Mouse (Mus musculus): ENCODE results near the gene Tcf23. TPM values are rescaled to one million over a fixed set of nuclear protein-coding genes. Genes with fewer than 3 reads are reported as not detected.

The Tcf23 gene
- polyA plus RNA-seq, 1 experiment, result not detected

- TF ChIP-seq POLR2A (IDR thresholded peaks at IDR 0.05; ENCODE audit: insufficient read depth, low read length), result no peak
- no peak overlapping the region for H3K27ac ChIP-seq (ENCODE audit: insufficient read depth, low read length)
- H3K9me3 ChIP-seq (replicated peaks; ENCODE audit: control insufficient read depth, insufficient read depth, low read length, poor library complexity, severe bottlenecking), result no peaks in the 10 kb centered on the region
- no peaks in the 10 kb centered on the region for H3K4me1 ChIP-seq (ENCODE audit: control insufficient read depth, insufficient read depth, low read length)
- H3K36me3 ChIP-seq (ENCODE audit: control insufficient read depth, insufficient read depth, low read length, poor library complexity, severe bottlenecking), result no peaks in the 10 kb centered on the region
- no peaks in the 10 kb centered on the region for H3K27me3 ChIP-seq (ENCODE audit: control insufficient read depth, insufficient read depth, low read length, poor library complexity, severe bottlenecking)
- H3K9ac ChIP-seq (ENCODE audit: low read depth, poor library complexity, severe bottlenecking), result peak overlapping the region; percentile 87; the same call in 1 of the 2 replicates
- H3K4me3 ChIP-seq (ENCODE audit: low read depth, low read length), result no peak overlapping the region
Measured at GRCm38 (mm10) chr5:30944344-30944743, 24.1 kb upstream of the Tcf23 start.

GRCm38 (mm10) chr5:30944956-30945781 lies 23.3 kb upstream of the Tcf23 start, which contains the start of gene Cgref1:
Cgref1 (minus strand) TSS chr5:30945591.
- no peaks in the 10 kb centered on the region for H3K4me1 ChIP-seq (ENCODE audit: control insufficient read depth, insufficient read depth, low read length)
- TF ChIP-seq POLR2A (IDR thresholded peaks at IDR 0.05; ENCODE audit: insufficient read depth, low read length) (peak; percentile 14), EP300 (IDR thresholded peaks at IDR 0.05; ENCODE audit: insufficient read depth, low read depth, low read length) (no peak), CTCF (IDR thresholded peaks at IDR 0.05; ENCODE audit: low read depth, low read length) (peak; percentile 75)
- H3K36me3 ChIP-seq (ENCODE audit: control insufficient read depth, insufficient read depth, low read length, poor library complexity, severe bottlenecking), result no peaks in the 10 kb centered on the region
- H3K4me3 ChIP-seq (ENCODE audit: low read depth, low read length), result peak within 1 kb of the TSS; percentile 60
- no peak within 1 kb of the TSS for H3K27ac ChIP-seq (ENCODE audit: insufficient read depth, low read length)
- no peaks in the 10 kb centered on the region for H3K27me3 ChIP-seq (ENCODE audit: control insufficient read depth, insufficient read depth, low read length, poor library complexity, severe bottlenecking)
- no peaks in the 10 kb centered on the region for H3K9me3 ChIP-seq (replicated peaks; ENCODE audit: control insufficient read depth, insufficient read depth, low read length, poor library complexity, severe bottlenecking)
- peak within 1 kb of the TSS; percentile 87 for H3K9ac ChIP-seq (ENCODE audit: low read depth, poor library complexity, severe bottlenecking)

- no peaks in the 10 kb centered on the region; the same call in 1 of the 2 replicates for H3K36me3 ChIP-seq (ENCODE audit: control insufficient read depth, insufficient read depth, low read length, poor library complexity, severe bottlenecking)
- no peak overlapping the region for H3K4me3 ChIP-seq (ENCODE audit: low read depth, low read length)
- H3K27ac ChIP-seq (ENCODE audit: insufficient read depth, low read length), result no peak overlapping the region
- TF ChIP-seq EP300 (IDR thresholded peaks at IDR 0.05; ENCODE audit: insufficient read depth, low read depth, low read length) (no peak), POLR2A (IDR thresholded peaks at IDR 0.05; ENCODE audit: insufficient read depth, low read length) (no peak)
- no peaks in the 10 kb centered on the region for H3K27me3 ChIP-seq (ENCODE audit: control insufficient read depth, insufficient read depth, low read length, poor library complexity, severe bottlenecking)
- H3K4me1 ChIP-seq (ENCODE audit: control insufficient read depth, insufficient read depth, low read length), result no peaks in the 10 kb centered on the region
- no peaks in the 10 kb centered on the region for H3K9me3 ChIP-seq (replicated peaks; ENCODE audit: control insufficient read depth, insufficient read depth, low read length, poor library complexity, severe bottlenecking)
- no peak overlapping the region for H3K9ac ChIP-seq (ENCODE audit: low read depth, poor library complexity, severe bottlenecking)
Measured at GRCm38 (mm10) chr5:30948620-30949019, 19.8 kb upstream of the Tcf23 start.

- Histone ChIP-seq H3K4me3 (ENCODE audit: low read depth, low read length) (peak overlapping the region; percentile 96), H3K9me3 (replicated peaks; ENCODE audit: control insufficient read depth, insufficient read depth, low read length, poor library complexity, severe bottlenecking) (no peaks in the 10 kb centered on the region), H3K4me1 (ENCODE audit: control insufficient read depth, insufficient read depth, low read length) (no peaks in the 10 kb centered on the region), H3K27ac (ENCODE audit: insufficient read depth, low read length) (no peak overlapping the region), H3K27me3 (ENCODE audit: control insufficient read depth, insufficient read depth, low read length, poor library complexity, severe bottlenecking) (no peaks in the 10 kb centered on the region), H3K9ac (ENCODE audit: low read depth, poor library complexity, severe bottlenecking) (peak overlapping the region; percentile 58), H3K36me3 (ENCODE audit: control insufficient read depth, insufficient read depth, low read length, poor library complexity, severe bottlenecking) (peaks cover 6% of the 10 kb centered on the region)
- no peak for TF ChIP-seq CTCF (IDR thresholded peaks at IDR 0.05; ENCODE audit: low read depth, low read length)
- TF ChIP-seq POLR2A (IDR thresholded peaks at IDR 0.05; ENCODE audit: insufficient read depth, low read length), result peak; percentile 87
Measured at GRCm38 (mm10) chr5:30949654-30950326, 18.7 kb upstream of the Tcf23 start.

GRCm38 (mm10) chr5:30950451-30950850 lies 18.0 kb upstream of the Tcf23 start:
- Histone ChIP-seq H3K27me3 (ENCODE audit: control insufficient read depth, insufficient read depth, low read length, poor library complexity, severe bottlenecking) (no peaks in the 10 kb centered on the region), H3K27ac (ENCODE audit: insufficient read depth, low read length) (no peak overlapping the region), H3K4me1 (ENCODE audit: control insufficient read depth, insufficient read depth, low read length) (no peaks in the 10 kb centered on the region), H3K9me3 (replicated peaks; ENCODE audit: control insufficient read depth, insufficient read depth, low read length, poor library complexity, severe bottlenecking) (no peaks in the 10 kb centered on the region), H3K4me3 (ENCODE audit: low read depth, low read length) (peak overlapping the region; percentile 96), H3K9ac (ENCODE audit: low read depth, poor library complexity, severe bottlenecking) (peak overlapping the region; percentile 58), H3K36me3 (ENCODE audit: control insufficient read depth, insufficient read depth, low read length, poor library complexity, severe bottlenecking) (peaks cover 13% of the 10 kb centered on the region)
- TF ChIP-seq CTCF (IDR thresholded peaks at IDR 0.05; ENCODE audit: low read depth, low read length) (no peak), POLR2A (IDR thresholded peaks at IDR 0.05; ENCODE audit: insufficient read depth, low read length) (no peak), EP300 (IDR thresholded peaks at IDR 0.05; ENCODE audit: insufficient read depth, low read depth, low read length) (no peak)

GRCm38 (mm10) chr5:30950922-30951321 lies 17.5 kb upstream of the Tcf23 start:
- Histone ChIP-seq H3K27ac (ENCODE audit: insufficient read depth, low read length) (no peak overlapping the region), H3K9ac (ENCODE audit: low read depth, poor library complexity, severe bottlenecking) (no peak overlapping the region), H3K4me1 (ENCODE audit: control insufficient read depth, insufficient read depth, low read length) (no peaks in the 10 kb centered on the region), H3K9me3 (replicated peaks; ENCODE audit: control insufficient read depth, insufficient read depth, low read length, poor library complexity, severe bottlenecking) (no peaks in the 10 kb centered on the region), H3K4me3 (ENCODE audit: low read depth, low read length) (no peak overlapping the region), H3K36me3 (ENCODE audit: control insufficient read depth, insufficient read depth, low read length, poor library complexity, severe bottlenecking) (peaks cover 18% of the 10 kb centered on the region), H3K27me3 (ENCODE audit: control insufficient read depth, insufficient read depth, low read length, poor library complexity, severe bottlenecking) (no peaks in the 10 kb centered on the region)
- TF ChIP-seq POLR2A (IDR thresholded peaks at IDR 0.05; ENCODE audit: insufficient read depth, low read length) (no peak), EP300 (IDR thresholded peaks at IDR 0.05; ENCODE audit: insufficient read depth, low read depth, low read length) (no peak), CTCF (IDR thresholded peaks at IDR 0.05; ENCODE audit: low read depth, low read length) (no peak)

All from ES-Bruce4 (cell line).